Mouse (Mus musculus): ENCODE data around the gene Col18a1.
"Not testable (repeated sequence)": the region's sequence is repeated elsewhere in the genome, so short reads cannot be mapped to it uniquely, and the experiment has no call there.

Col18a1 gene

DNA sequence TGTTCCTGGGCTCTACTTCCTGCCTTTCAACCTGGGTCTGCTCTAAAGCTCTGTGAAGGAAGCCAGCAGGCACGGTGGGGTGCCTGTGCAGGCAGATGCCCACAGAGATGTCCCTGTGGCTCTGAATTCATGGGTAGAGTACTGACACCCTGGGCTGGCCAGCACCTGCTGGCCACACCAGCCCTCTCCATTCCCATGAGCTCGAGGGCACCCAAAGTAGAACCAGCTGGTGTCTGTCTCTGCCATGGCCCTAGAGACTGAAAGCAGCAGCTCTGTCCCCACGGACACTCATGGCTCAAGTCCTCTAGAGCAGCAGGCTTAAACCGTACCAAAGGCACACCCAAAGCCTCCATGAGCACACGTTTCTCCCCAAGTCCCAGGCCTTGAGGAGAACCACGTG lies 30.1 kb downstream of the Col18a1 start:
- no peak for DNase-seq (ENCODE audit: low spot score in 2 of 2)

DNA sequence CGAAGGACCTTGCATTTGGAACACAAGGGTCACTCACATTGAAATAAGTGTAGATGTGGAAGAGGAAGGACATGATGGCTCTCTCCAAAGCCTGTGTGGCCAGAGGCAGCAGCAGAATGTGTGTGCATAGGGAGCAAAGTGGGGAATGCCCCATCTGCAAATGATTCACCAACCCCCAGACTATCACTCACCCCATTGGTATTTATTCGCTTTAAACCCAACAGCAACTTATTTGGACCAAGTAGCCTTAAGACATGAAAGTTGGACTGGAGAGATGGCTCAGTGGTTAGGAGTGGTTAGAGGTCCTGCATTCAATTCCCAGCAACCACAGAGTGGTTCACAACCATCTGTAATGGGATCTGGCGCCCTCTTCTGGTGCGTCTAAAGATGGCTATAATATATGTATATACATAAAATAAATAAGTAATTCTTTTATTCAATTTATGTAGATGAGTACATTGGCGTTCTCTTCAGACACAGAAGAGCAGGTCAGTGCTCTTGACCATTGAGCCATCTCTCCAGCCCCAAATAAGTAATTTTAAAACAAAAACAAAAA lies 31.0 kb downstream of the Col18a1 start:
- DNase-seq (ENCODE audit: low spot score in 2 of 2), result no peak

GRCm38 (mm10) chr10:77134807-77135152 lies 31.6 kb downstream of the Col18a1 start:
- not testable (repeated sequence) for DNase-seq (ENCODE audit: low spot score in 2 of 2)

- DNase-seq (ENCODE audit: low spot score in 2 of 2), result no peak
Observed at GRCm38 (mm10) chr10:77133951-77134806, 32.2 kb downstream of the Col18a1 start.

DNA sequence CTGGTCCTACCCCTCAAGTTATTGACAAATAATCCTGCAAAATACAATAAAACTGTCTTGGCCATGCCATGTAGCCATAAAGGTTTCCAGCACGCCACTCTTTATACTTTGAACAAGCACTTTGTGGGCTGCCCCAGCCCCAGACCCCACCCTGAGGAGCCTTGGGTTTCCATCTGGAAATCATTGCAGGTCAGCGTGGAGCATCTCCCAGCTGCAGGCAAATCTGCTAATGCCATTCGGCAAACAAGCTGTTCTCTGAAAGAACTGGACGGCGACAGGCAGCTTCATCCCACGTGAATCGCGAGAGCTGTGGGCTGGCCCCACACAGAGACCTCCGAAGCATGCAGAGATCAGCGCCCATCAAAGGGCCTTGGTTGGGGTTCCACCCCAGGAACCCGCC lies 34.2 kb downstream of the Col18a1 start:
- no peak for DNase-seq (ENCODE audit: low spot score in 2 of 2)

- DNase-seq (ENCODE audit: low spot score in 2 of 2), result no peak
Observed at GRCm38 (mm10) chr10:77131536-77131935, 34.8 kb downstream of the Col18a1 start.

DNA sequence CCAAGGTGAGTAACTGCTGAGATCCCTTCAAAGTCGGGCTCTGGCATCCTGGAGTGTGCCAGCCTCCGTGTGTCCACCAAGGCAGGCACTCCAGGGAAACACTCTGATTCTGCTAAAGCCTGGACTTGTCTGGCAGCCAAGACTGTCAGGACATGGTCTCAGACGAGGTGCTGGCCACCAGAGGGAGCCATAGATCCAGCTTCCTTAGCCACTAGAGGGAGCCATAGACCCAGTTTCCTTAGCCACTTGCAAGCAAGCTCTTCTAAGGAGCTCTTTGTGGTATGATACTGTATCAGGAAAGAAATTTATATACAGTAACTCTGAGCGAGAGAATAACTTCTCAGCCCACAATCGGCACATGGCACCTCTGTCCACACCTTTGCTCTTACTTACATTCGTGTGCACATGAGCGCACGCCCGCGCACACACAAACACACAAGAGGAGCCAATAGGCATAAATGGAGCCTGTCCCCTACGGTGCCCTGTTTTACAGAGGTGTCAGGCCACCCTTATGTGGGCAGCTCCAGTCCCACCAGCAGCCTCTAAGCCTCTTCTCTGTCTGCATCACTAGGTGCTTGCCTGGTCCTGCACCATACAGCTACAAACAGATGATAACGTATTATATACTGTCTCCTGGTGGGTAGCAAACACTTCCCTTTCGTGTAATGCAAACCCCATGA lies 35.6 kb downstream of the Col18a1 start:
- DNase-seq (ENCODE audit: low spot score in 2 of 2), result peak; percentile 93 to 96

GRCm38 (mm10) chr10:77129637-77130410 lies 36.5 kb downstream of the Col18a1 start:
- DNase-seq (ENCODE audit: low spot score in 2 of 2), result no peak

DNA sequence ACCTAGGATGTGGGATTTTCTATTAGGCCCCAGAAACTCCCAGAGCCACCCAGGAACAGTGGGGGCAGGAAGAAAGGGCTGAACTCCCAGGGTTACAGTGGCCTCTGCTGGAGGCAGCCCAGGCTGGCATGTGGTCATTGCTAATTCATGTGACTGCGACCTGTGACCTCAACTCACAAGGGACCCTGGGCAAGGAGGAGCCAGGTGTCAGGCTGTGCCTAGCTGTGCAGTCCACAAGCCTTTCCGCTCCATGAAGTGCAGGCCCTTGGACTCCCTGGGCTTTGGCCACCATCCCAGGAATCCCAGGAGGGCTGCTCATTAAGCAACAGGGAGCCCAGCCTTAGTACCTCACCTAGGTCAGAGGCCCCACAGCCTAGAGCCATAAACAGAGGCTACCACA lies 38.4 kb downstream of the Col18a1 start:
- DNase-seq (ENCODE audit: low spot score in 2 of 2), result peak in 1 of 2 experiments; percentile 59

DNA sequence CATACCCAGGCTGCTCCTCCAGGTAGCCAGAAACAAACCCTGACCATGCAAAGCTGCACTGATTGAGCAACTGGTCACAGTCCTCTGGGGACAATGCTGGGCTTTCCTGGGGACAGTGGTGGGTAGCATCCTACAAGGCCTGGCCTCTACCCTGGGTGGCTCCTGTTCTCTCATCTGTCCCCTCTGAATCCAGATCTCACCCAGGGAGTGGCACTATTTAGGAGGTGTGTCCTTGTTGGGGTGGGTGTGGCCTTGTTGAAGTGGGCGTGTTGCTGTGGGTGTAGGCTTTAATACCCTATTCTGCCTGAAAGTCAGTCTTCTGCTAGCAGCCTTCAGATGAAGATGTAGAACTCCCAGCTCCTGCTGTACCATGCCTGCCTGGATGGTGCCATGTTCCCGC lies 39.8 kb downstream of the Col18a1 start:
- no peak for DNase-seq (ENCODE audit: low spot score in 2 of 2)

GRCm38 (mm10) chr10:77125078-77125731 lies 41.1 kb downstream of the Col18a1 start:
- no peak for DNase-seq (ENCODE audit: low spot score in 2 of 2)

- no peak for DNase-seq (ENCODE audit: low spot score in 2 of 2)
Observed at GRCm38 (mm10) chr10:77123953-77124352, 42.4 kb downstream of the Col18a1 start.

GRCm38 (mm10) chr10:77121287-77122022 lies 44.9 kb downstream of the Col18a1 start:
- DNase-seq (ENCODE audit: low spot score in 2 of 2), result no peak

GRCm38 (mm10) chr10:77120501-77120900 lies 45.8 kb downstream of the Col18a1 start:
- no peak for DNase-seq (ENCODE audit: low spot score in 2 of 2)

- DNase-seq (ENCODE audit: low spot score in 2 of 2), result no peak
Observed at GRCm38 (mm10) chr10:77119437-77119836, 46.9 kb downstream of the Col18a1 start.

DNA sequence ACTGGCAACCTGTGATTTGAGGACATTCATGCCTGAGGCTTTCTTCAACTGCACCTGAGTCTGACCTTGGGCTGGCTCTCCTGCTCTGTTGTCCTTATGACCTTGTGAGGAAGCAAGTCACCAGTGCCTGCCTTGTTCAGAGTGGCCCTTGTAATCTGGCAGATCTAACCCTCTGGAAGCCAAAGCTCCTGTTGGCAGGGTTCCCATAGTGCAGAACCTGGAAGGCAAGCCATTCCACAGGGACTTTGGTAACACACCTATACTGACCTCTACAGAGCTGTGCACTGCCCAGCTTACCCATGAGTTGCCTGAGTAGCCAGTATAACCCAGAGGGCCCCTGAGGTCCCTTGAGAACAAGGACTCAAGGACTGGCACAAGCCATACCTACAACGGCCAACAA lies 48.0 kb downstream of the Col18a1 start:
- DNase-seq (ENCODE audit: low spot score in 2 of 2), result no peak

DNA sequence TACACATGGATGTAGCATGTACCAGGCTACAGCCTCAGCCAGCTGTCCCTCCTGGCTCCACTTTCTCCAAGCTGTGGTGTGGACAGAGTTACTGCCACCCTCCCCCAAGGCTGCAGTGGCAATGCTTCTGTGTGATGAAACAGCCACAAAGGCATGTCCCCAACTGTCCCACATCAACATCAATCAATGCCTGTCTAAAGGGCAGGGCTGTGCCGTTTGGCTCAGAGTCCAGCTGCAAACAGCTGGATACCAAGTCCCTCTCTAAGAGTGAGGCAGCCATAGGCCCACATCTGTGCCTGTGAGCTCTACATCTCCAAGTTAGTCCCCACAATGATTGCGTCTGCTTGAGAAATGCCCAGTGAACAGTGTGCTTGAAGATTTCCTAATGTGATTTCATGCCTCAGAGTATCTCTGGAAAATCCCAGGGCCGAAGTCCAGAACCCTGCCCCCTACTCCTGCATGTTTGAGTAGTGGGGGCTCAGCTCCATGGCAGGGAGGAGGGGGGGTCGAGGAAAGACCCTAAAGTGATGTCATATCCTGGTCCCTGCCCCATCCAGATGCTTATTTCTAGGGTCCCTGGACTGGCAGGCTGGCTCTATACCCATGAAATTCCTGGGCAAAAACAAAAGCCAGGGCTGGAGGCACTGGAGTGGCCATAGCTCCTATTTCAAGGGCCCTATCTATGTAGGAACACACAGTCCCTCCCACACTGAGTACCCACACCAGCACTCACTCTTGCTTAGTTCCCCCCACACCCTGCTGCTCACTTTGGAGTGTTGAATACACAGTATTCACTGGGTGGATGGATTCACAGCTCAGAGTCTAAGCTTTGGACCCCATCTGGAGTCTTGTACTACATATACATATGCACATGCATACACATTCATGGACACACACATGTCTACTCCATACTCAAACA lies 49.6 kb downstream of the Col18a1 start:
- no peak for DNase-seq (ENCODE audit: low spot score in 2 of 2)

DNA sequence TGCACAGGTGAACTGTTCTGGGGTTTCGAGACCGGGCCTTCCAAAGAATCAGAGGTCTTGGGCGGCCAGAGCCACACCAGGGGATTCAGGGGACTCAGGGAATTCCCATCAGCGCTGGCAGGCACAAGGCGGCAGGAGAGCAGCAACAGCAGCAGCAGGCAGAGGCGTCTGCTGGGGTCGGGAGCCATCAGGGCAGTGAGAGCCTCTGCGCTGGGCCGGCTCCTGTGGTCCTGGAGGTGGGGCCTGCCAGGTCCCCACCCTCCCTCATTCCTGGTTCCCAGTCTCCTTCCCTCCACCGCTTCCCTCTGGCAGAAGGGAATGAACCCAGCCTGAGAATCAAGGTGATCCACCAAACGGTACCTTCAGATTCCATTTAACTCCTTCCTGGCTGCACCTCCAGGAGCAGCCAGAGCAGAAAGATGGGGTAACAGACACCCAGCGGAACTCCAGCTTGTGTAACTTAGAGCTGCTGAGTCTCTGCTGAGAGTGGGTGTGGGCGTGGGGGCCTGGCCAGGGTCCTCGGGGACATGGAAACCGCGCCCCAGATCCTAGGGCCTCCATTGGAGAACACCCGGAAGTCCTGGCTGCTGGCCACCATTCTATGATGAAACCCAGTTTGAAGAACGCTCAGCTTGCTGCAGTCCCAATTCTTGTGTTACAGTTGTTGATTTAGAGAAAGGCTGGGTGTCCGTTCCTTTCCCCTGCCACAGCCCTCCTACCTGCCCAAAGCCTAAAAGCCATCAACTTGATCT lies 52.7 kb downstream of the Col18a1 start:
- DNase-seq (ENCODE audit: low spot score in 2 of 2), result peak; percentile 68 to 86
